Mouse (Mus musculus) cerebellum, adult 11-12 months (tissue): ENCODE measurements around the gene 1700028J19Rik.
A peak's percentile ranks its signal among the peaks of the same experiment; 100 is the strongest.
"Not testable (repeated sequence)": the region's sequence is repeated elsewhere in the genome, so short reads cannot be mapped to it uniquely, and the experiment has no call there.

Experiments
- DNase-seq: peaks from one replicate; pipeline ENCODE4 v3.0.0; 2022

The 1700028J19Rik gene

GRCm38 (mm10) chr7:44249248-44249647 lies 2.8 kb upstream of the 1700028J19Rik start:
- no peak for DNase-seq

DNA sequence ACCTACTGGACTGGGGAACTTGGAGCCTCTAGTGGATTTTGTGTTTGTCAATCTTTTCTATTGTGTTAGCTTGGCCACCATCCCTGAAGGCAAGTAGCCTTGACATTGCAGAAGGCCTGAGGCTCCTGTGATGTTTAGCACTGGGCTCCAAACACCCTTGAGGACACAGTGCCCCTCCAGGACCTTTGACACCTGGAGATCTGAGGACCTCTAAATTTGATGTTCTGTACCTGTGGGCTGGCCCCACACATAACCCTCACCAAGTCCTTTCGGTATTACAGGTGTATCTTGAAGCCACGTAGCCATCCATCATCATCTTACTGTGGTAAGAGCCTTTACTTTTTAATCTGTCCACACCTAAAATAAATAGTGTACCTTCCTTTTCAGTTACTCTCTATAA lies 1.5 kb upstream of the 1700028J19Rik start:
- no peak for DNase-seq

DNA sequence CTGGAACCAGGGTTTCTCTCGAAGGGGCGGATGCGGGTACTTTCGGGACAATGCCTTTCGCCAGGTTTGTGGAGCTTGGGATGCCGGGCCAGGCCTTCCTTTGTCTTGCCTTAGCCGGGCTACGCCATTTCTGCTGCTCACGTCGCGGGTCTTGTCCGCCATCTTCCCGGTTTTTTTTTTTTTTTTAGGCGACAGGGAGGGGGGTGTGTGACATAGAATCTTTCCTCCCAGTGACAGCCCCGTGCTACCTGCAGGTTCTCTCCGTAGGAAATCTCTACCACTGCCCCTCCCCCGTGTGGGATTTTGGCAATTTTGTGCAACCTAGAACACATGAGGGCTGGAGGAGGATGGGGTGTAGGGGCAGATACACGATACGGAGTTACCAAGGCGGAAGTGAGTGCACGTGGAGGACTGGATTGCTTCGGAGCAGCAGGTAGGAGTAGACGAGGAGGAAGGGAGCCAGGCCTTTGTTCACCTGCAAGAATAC lies 532 bp upstream of the 1700028J19Rik start:
- peak; percentile 80 for DNase-seq

GRCm38 (mm10) chr7:44244080-44244479 lies 2.4 kb downstream of the 1700028J19Rik start:
- DNase-seq = no peak

- DNase-seq = no peak
These were observed 5.3 kb downstream of the 1700028J19Rik start for GRCm38 (mm10) chr7:44241163-44241562.

GRCm38 (mm10) chr7:44240712-44241111 lies 5.8 kb downstream of the 1700028J19Rik start:
- DNase-seq = no peak

- no peak for DNase-seq
These were observed 6.6 kb downstream of the 1700028J19Rik start for GRCm38 (mm10) chr7:44239913-44240312.

DNA sequence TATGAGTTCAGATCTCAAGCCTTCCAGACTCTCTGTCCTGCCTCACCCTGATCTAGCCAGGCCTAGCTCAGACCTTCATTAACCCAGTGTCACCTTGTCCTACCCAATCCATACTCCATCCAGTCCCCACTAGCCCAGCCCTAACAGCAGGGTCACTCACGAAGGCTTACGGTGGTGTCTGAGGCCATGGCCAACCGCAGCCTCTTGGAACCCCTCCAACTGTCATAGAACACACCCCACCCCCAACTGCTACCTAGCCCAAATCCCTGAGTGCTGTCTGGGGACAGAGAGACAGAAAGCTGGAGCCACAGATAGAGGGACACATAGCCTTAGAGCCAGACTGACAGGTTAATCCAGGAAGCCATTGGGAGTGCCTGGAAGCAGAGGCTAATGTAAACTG lies 10.6 kb downstream of the 1700028J19Rik start, which contains the start of gene Gm36864:
Gene Gm36864 (plus strand): TSS at position 269 of the 400 bp plus-strand sequence.
- DNase-seq = no peak

- DNase-seq = no peak
These were observed 21.4 kb downstream of the 1700028J19Rik start, which contains the start of gene Klk1 for GRCm38 (mm10) chr7:44225076-44225475. TSS of gene Klk1 (plus strand) at chr7:44225360.

DNA sequence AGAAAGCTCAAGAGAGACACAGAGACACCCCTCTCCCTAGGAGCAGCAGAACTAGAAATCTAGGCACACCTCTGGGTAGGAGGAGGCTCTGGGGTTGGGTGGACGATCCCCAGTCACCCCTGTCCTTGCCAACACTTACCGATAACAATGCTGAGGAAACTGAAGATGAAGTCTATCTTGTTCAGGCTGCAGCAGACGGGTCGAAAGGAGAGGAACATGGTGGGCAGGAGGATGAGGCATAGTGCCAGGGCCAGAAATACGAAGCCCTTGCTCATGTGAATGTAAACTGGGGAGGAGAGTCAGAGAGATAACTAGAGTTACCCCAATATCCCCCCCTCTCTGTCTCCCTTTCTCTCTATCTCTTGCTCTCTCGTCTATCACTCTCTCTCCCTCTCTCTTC lies 24.2 kb downstream of the 1700028J19Rik start:
- not testable (repeated sequence) for DNase-seq

GRCm38 (mm10) chr7:44221601-44222000 lies 24.9 kb downstream of the 1700028J19Rik start:
- DNase-seq = not testable (repeated sequence)

GRCm38 (mm10) chr7:44215645-44216044 lies 30.9 kb downstream of the 1700028J19Rik start, which contains the start of gene Klk1b5:
TSS of gene Klk1b5 (plus strand) at chr7:44215945.
- DNase-seq = no peak

- DNase-seq = no peak
These were observed 38.2 kb downstream of the 1700028J19Rik start for GRCm38 (mm10) chr7:44208307-44208706.

GRCm38 (mm10) chr7:44207135-44207534 lies 39.4 kb downstream of the 1700028J19Rik start, which contains the start of gene Klk1b4:
TSS of gene Klk1b4 (plus strand) at chr7:44207435.
- DNase-seq = not testable (repeated sequence)

DNA sequence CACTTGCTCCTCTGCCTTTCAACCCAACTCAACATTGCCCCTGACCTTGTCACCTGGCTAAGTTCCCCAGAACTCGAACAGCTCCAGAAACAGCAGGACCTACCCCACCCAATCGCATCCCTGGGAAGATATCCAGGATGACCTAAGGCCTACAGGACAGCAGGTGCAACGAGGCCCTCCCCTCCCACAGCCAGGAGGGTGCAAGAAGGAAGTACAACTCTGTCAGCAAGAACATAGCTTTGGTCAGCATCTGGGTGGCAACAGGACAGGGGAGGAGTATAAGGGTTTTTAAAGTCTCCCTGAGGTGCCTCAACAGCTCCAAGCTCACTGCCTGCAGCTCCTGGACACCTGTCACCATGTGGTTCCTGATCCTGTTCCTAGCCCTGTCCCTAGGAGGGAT lies 48.6 kb downstream of the 1700028J19Rik start, which contains the start of gene Klk1b3:
Gene Klk1b3 (plus strand): TSS at position 301 of the 400 bp plus-strand sequence.
- no peak for DNase-seq

- not testable (repeated sequence) for DNase-seq
These were observed 53.0 kb downstream of the 1700028J19Rik start for GRCm38 (mm10) chr7:44193466-44193865.

DNA sequence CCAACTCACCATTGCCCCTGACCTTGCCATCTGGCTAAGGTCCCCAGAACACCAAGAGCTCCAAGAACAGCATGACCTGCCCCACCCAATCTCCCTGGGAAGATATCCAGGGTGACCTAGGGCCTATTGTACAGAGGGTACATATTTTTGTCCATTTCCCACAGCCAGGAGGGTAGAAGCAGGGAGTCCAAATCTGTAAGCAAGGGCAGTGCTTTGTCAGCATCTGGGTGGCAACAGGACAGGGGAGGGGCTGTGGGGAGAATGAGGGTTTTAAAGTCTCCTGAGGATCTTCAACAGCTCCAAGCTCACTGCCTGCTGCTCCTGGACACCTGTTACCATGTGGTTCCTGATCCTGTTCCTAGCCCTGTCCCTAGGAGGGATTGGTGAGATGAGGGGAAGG lies 58.6 kb downstream of the 1700028J19Rik start, which contains the start of gene Klk1b24:
Gene Klk1b24 (plus strand): TSS at position 301 of the 400 bp plus-strand sequence.
- not testable (repeated sequence) for DNase-seq

DNA sequence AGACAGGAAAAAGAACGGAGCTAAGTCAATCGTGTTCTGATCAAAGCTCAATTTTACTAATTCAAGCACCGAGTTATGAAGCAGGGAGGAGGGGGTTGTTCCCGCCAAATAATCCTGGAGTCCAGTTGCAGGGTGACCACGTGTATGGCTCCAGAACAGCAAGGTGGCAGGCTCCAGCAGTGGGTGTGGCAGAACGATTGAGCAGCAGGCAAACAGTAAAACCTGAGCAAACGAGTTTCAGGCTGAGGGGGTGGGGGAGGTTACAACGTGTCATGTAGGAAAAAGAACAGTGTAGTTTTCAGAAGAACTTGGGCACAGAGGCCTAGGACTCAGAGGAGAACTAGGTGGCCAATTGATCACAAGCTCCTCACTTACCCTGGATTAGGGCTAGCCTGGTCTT lies 60.0 kb downstream of the 1700028J19Rik start:
- DNase-seq = not testable (repeated sequence)
